Mouse (Mus musculus): ENCODE measurements around the gene Hcrtr1.

Gene Hcrtr1

DNA sequence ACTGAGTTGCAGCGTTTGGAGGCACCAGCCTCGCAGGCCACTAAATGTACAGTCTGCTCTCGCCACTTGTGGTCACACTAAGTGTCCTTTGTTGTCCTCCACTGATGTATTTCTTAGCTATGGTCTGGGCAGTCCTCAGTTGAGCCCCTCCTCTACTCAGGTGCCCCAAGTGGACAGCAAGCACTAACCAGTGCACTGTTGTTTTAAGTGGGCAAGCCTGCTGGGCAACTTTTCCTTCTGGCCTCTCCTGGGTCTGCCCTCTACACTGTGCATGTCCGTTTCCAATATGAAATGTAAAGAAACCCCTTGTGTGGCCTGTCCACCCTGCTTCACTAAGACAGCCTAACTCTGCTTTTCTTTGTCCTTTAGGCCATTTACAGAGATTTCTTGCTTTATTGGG, 15.0 kb downstream of the Hcrtr1 start:
- no peak for DNase-seq (ENCODE audit: low spot score in 2 of 2)

DNA sequence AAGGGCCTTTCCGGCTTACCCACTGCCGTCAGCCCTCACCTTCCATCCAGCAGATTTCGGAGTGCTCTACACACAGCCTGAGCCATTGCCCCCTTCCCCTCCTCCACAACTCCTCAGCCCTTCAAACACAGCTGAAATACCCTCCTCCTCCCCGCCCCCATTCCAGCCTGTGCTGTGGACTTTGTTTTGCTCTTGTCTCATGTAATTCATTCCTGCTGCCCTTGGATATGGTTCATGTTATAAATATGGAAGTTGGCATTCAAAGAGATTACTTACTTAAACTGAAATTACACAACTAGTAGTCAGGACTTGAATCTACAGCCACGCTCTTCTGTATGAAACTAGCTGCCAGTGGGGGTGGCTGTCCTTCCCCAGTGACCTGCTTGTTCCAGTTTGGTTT, 16.1 kb downstream of the Hcrtr1 start:
- DNase-seq (ENCODE audit: low spot score in 2 of 2): no peak

GRCm38 (mm10) chr4:130121560-130121959, 17.6 kb downstream of the Hcrtr1 start:
- DNase-seq (ENCODE audit: low spot score in 2 of 2): no peak

DNA sequence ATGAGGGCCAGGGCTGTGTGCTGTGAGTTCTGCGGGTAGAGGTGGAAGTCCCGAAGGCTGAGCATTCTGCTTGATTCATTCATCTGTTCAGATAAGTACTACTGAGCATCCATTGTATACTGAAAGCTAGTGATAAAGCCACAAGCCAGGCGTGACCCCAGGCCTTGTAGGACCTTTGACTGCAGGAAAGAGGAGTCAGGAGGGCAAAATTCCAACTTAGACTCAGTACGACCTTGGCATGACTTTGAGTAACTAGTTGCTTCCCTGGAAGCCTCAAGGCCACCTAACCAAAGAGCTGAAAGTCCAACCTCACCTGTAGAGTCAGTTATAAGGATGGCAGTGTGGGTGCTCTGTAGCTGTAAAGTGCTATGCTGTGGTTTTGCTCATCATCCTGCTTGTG, 18.4 kb downstream of the Hcrtr1 start:
- DNase-seq (ENCODE audit: low spot score in 2 of 2): no peak

- DNase-seq (ENCODE audit: low spot score in 2 of 2): no peak
Measured at GRCm38 (mm10) chr4:130112732-130113131, 26.4 kb downstream of the Hcrtr1 start.

- DNase-seq (ENCODE audit: low spot score in 2 of 2): no peak
Measured at GRCm38 (mm10) chr4:130112299-130112698, 26.9 kb downstream of the Hcrtr1 start.

DNA sequence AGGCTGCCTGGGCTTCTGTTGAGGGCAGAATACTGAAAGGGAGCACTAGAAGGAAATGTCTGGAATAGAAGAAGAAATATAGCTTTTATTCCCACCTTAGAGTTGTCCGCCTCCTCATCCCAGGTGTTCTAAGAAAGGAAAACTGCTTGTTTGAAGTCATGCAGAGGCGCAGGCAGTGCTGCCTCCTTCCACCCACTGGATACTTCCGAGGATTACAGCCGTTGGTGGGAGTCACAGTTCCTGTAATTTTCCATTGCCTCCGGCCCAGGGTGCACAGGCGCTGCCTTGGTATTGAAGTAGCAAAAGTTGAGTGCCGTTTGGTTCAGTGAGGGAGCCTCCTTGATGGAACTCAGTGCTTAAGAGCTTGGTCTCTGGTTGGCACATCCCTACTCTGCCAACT, 29.1 kb downstream of the Hcrtr1 start:
- DNase-seq (ENCODE audit: low spot score in 2 of 2): no peak

- no peak for DNase-seq (ENCODE audit: low spot score in 2 of 2)
Measured at GRCm38 (mm10) chr4:130109666-130110065, 29.5 kb downstream of the Hcrtr1 start.

DNA sequence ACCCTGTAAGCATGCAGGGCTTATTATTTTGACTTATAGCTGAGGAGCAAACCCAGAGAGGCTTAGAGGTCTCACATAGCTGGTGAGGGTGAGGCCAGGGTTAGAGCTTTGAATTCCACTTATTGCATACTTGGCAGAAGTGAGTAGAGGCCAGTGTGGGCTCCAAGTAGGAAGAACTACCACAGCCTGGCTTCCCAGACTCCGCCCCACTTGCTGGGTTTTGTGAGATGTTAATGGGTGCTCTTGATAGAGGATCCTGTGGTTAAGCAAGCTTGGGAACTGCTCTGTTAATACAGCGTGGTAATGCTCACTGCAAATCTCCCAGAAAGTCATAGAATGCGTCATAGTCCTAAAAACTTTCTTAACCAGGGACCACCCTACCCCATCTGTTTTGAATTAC, 30.2 kb downstream of the Hcrtr1 start:
- DNase-seq (ENCODE audit: low spot score in 2 of 2): no peak

GRCm38 (mm10) chr4:130107444-130108131, 31.6 kb downstream of the Hcrtr1 start:
- DNase-seq (ENCODE audit: low spot score in 2 of 2): peak; percentile 100

GRCm38 (mm10) chr4:130107065-130107443, 32.1 kb downstream of the Hcrtr1 start:
- DNase-seq (ENCODE audit: low spot score in 2 of 2): no peak

DNA sequence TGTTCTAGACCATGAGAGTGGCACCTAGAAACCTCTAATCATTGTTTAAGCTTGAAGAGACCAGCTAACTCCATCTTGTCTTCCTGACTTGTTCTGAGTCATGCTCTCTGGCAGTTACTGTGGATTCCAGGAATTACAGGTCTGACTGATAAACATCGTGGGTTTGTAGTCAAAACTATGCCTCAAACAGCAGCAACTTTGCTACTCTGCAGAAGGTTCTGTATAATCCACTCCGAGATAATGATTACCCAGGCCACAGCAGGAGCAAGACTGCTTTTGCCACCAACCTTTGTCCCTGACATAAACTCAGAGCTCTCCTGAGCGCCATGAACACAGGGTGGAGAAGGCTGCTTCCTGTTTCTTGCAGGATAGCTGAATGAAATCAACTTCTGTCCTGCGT, 34.6 kb downstream of the Hcrtr1 start:
- DNase-seq (ENCODE audit: low spot score in 2 of 2): no peak

DNA sequence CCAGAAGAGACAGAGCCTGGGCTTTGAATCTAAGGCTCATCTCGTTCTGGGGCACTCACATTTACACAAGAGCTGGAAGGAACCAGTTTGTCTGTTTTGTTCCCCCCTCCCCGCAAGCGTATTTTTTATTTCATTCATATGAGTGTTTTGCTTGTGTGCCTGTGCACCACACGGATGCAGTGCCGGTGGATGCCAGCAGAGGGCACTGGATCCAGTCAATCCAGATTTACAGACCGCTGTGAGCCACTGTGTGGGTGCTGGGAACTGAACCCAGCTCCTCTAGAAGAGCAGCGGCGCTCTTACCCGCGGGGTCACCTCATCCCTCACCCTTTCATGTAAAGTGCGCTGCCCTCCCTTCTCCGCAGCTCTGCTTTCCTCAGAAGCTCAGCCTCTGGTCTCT, 35.5 kb downstream of the Hcrtr1 start:
- no peak for DNase-seq (ENCODE audit: low spot score in 2 of 2)

DNA sequence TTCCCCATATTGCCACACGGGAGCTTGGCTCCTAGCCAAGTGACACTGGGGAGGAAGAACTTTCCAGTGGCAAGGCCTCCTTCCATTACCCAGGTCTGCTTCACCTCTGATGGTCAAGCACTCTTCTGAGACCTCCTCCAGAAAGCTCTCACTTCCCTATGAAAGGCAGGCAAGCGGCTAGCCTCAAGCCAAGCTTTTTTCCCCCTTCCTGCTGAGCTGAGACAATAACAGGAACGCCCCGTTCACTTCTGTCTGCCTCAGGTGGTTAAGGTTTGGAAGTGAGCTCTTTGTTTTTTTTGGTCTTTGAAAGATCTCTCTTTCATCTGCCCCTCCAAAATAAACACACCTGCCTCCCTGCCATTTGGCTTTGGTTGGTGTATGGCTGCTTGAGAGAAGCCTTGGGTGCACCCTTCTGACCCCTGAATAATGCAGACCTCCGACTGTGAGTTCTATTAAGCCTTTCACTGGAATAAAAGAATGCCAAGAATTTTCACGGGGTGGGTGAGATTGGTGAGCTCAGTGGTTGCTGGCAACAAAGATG, 37.0 kb downstream of the Hcrtr1 start, which contains the start of gene Pef1:
Gene Pef1 (plus strand): TSS at position 448 of the 541 bp plus-strand sequence.
- DNase-seq (ENCODE audit: low spot score in 2 of 2): no peak

DNA sequence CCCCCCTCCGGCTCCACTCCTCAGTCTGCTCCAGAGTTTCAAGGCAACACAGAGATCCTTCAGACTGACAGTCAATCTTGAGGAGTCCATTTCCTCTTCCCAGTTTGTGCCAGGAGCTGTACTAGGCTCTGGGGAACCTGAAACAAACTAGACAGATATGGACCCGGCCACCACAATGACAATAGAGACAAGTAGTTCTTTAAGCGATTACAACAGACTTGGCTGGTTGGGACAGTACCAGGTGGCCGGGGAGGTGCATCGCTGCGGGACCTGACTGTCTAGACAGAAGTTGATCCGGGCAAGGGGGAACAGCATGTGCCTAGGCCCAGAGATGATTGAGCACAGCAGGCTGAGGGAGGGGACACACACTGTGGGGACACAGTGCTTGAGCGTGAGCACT, 38.0 kb downstream of the Hcrtr1 start:
- DNase-seq (ENCODE audit: low spot score in 2 of 2): no peak

DNA sequence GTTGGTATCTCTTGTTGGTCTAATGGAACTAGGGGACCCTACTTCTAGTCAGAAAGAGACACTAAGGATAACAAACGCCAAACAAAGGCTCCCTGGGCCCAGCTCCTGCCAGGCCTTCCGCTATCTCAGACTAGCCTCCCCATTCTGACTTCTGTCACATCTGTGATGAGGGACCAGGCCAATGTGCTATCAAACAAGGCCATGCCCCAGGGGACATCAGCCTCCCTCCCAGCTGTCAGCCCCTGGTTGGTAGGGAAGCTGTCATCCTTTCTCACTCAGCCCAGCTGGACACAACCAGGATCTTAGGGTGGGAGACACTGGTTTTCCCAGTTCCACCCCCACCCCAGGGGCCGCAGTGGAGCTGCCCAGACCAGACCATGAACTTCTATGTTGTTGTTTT, 44.0 kb downstream of the Hcrtr1 start:
- DNase-seq (ENCODE audit: low spot score in 2 of 2): no peak

GRCm38 (mm10) chr4:130087293-130087692, 51.9 kb downstream of the Hcrtr1 start:
- DNase-seq (ENCODE audit: low spot score in 2 of 2): peak; percentile 83 to 96

- no peak for DNase-seq (ENCODE audit: low spot score in 2 of 2)
Measured at GRCm38 (mm10) chr4:130085246-130085820, 53.8 kb downstream of the Hcrtr1 start.

DNA sequence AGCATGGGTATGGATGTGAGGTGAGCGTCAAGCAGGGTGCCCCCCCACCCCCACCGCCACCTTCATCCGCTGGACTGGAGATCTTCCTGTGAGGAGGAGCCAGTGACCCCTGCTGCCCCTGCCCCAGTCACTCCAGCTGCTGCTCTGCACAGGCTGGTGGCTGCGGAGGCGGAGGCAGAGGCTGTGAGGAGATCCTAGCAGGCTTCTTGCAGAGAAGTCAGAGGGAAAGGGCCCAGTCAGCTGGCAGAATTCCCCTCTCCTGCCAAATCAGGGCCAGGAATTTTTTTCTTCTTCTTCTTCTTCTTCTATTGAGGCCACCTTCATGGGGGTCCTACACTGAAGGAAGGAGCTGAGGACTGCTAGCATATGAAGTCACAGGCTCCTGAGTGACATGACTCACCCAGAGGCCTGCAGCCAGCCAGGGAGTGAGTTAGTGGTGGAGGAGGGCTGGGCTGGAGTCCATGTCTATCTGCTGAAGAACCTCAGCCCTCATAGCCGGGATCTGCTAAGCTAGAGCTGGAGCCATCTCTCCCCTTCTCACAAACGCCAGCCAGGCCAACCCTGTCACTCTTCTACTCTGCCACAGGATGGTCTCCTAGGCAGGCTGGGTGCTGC, 54.7 kb downstream of the Hcrtr1 start:
- no peak for DNase-seq (ENCODE audit: low spot score in 2 of 2)

- no peak for DNase-seq (ENCODE audit: low spot score in 2 of 2)
Measured at GRCm38 (mm10) chr4:130082211-130082610, 56.9 kb downstream of the Hcrtr1 start.

GRCm38 (mm10) chr4:130081345-130082190, 57.6 kb downstream of the Hcrtr1 start:
- no peak for DNase-seq (ENCODE audit: low spot score in 2 of 2)

All from spleen, postnatal 4 days (tissue).